ENCODE assay signal across 16 mouse cellular contexts in genomic region chr2:171242356-171242755, GRCm38 (mm10).
"Had no signal": no experiment of that assay in that cellular context is flagged by ENCODE, and none has a peak within 500 bp of the region (broad histone marks: within the 10 kb centered on the region; RNA-seq: fewer than 3 reads in every experiment).

No protein-coding gene starts in this region.

- H3K4me1 ChIP-seq: neural tube, embryonic 13.5 days; neural tube, embryonic 15.5 days; stomach, embryonic 15.5 days had no signal

- DNase-seq: retina, postnatal 1 day; right cerebral cortex, adult 18-20 months; right cerebral cortex, postnatal 14 days; right cerebral cortex, postnatal 25 days; right cerebral cortex, postnatal 4 days; spleen, adult 18-20 months; thymus, adult 18-20 months; thymus, adult 2 months; thymus, postnatal 14 days; thymus, postnatal 25 days; thymus, postnatal 36 days; thymus, postnatal 4 days had no signal

- H3K27ac ChIP-seq: neural tube, embryonic 13.5 days; neural tube, embryonic 15.5 days; stomach, embryonic 15.5 days; stomach, postnatal 0 days had no signal

- H3K4me3 ChIP-seq: neural tube, embryonic 13.5 days; neural tube, embryonic 15.5 days; stomach, embryonic 15.5 days had no signal

- H3K27me3 ChIP-seq: neural tube, embryonic 13.5 days; neural tube, embryonic 15.5 days; stomach, embryonic 15.5 days had no signal

- H3K36me3 ChIP-seq: neural tube, embryonic 13.5 days; neural tube, embryonic 15.5 days; stomach, embryonic 15.5 days had no signal

- H3K9ac ChIP-seq: neural tube, embryonic 13.5 days; neural tube, embryonic 15.5 days; stomach, embryonic 15.5 days had no signal

- H3K9me3 ChIP-seq: neural tube, embryonic 13.5 days; neural tube, embryonic 15.5 days; stomach, embryonic 15.5 days had no signal
